Mouse (Mus musculus): ENCODE data around the gene Bdnf.

Bdnf gene

DNA sequence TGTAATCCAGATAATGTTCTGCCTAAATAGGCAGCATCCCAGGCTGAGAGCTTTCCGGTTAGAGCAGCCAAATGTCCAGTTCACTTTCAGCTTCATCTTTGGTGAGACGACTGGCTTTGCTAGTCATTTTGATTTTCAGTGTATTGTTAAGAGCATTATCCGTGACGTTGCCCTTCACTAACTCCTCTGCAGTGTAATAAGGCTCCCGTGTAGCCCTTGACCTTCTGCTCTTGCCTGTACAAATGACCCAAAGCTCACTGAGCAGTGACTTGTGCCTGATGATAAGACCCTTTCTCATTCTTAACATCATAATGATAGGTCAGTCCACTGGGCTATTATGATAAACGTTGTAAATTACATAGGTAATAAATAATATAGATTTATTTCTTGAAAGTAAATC, 101.9 kb downstream of the Bdnf start:
- DNase-seq (ENCODE audit: low read depth in 1 of 2, low spot score in 2 of 2): no peak

All from monocyte, adult 2 months (primary cell).